Mouse (Mus musculus): Measurements from ENCODE around the gene Hpse2. TPM values are rescaled to one million over a fixed set of nuclear protein-coding genes. Genes with fewer than 3 reads are reported as not detected.

Gene Hpse2
- polyA plus RNA-seq (2012; rRNA removed), result 0.77 and 0.94 TPM in 2 replicates

DNA sequence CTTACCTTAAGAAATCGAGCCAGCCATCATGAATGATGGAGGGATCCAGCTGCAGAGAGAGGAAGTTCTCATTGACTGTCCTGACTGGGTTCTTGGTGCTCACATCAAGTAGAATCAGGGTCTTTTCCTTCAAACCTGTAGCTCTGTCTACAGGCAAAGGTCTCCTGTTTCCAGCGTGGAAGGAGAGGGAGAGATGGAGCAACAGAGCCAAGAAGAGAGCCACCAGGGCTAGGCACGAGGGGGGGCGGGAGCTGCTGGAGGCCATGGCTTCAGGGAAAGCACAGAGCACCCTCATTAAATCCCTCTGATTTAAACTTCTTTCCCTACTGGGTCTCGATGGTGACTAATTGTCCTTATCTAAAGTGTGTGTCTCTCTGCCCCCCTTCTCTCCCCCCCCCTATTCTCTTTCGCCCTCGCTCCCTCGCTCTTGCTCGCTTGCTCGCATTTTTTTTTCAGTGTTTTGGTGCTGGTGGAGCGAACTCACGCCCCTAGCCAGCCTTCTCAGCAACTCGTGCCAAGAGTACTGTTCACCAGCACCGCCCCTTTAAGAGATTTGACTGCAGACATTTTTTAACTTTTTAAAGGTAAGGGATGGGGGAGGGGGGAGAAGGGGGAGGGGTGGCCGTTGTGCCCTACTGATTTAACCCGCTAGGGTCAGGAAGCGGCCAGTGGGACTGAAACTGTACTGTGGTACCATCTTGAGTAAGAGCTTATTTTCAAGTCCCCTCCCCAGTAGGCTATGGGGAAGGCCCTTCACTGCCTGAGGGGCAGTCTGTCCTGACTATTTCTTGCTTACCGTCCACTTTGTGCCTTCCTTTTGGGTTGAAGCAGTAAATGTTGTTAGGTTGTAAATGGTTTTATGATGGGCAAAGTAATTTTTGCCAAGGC lies at the start of gene Hpse2:
Hpse2 (minus strand) TSS at position 339 of the 888 bp plus-strand sequence.
- 6% methylated on average over 18 of the region's 18 CpGs for whole genome bisulfite sequencing
- Histone ChIP-seq H3K4me1 (ENCODE audit: control insufficient read depth, insufficient read depth, low read length) (no peaks in the 10 kb centered on the region), H3K4me3 (replicated peaks; ENCODE audit: extremely low read depth, low read depth, low read length) (no peak within 1 kb of the TSS)
- TF ChIP-seq CTCF (IDR thresholded peaks at IDR 0.05; ENCODE audit: insufficient read depth, low read length), result no peak
- no peak for TF ChIP-seq POLR2A (IDR thresholded peaks at IDR 0.05; ENCODE audit: borderline replicate concordance, extremely low read depth, low read depth, low read length)
- DNase-seq, result no peak

DNA sequence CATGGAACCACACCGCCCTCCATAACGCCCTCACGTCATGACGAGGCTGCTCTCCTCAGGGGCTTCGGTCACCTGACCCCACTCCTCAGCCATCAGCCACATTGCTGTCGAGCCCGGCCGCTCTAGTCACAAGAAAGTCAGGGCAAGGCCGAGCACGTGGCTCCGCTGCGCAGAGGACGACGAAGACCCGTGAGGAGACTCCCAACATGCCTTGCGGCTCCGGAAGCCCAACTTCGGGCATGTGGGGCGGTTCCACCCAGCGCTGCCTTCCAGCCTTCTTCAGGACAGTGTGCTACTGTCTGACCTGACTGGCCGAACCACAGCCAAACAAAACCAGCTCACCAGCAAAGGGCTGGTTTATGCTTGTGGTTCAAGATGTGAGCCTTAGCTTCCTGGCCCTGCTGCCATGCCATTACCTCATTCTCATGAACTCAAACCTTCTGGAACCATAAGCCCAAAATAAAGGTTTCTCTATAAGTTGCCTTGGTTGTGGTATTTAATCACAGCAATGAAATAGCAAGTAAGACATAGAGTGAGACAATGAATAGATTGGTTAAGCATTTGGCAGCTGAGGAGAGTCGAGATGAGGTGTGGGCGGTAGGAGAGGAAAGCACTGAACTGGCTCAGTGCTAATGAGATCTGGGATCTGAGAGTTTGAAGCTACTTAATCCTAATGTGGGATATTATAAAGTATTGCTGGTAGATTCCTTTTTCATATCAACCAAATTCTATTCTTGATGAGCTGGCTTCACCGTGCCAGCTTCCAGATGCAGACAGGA lies 39.5 kb upstream of the Hpse2 start:
- no peak for TF ChIP-seq POLR2A (IDR thresholded peaks at IDR 0.05; ENCODE audit: borderline replicate concordance, extremely low read depth, low read depth, low read length)
- no peak for TF ChIP-seq CTCF (IDR thresholded peaks at IDR 0.05; ENCODE audit: insufficient read depth, low read length)
- H3K4me3 ChIP-seq (replicated peaks; ENCODE audit: extremely low read depth, low read depth, low read length), result no peak overlapping the region
- DNase-seq, result no peak
- no peaks in the 10 kb centered on the region for H3K4me1 ChIP-seq (ENCODE audit: control insufficient read depth, insufficient read depth, low read length)
- 84% methylated on average over 24 of the region's 24 CpGs for WGBS

DNA sequence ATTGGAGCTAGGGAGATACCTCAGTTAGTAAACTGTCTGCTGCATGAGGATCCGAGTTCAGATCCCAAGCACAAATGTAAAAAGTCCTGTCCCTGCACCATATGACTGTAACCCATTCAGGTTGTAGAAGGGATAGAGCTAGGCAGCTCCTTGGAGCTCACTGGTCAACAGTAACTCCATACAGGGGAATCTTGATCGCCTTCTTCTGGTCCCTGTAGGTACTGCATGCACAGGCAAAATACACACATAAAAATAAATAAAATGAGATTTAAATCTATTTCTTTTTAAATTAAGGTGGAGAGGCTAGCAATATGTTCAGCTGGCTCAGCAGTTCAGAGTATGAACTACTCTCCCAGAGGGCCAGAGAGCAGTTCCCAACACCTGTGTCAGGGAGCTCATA lies 35.9 kb upstream of the Hpse2 start:
- no peak overlapping the region for H3K4me3 ChIP-seq (replicated peaks; ENCODE audit: extremely low read depth, low read depth, low read length)
- TF ChIP-seq POLR2A (IDR thresholded peaks at IDR 0.05; ENCODE audit: borderline replicate concordance, extremely low read depth, low read depth, low read length) (no peak), CTCF (IDR thresholded peaks at IDR 0.05; ENCODE audit: insufficient read depth, low read length) (no peak)
- no peak for DNase-seq
- WGBS, result 72% methylated on average over 2 of the region's 2 CpGs
- no peaks in the 10 kb centered on the region for H3K4me1 ChIP-seq (ENCODE audit: control insufficient read depth, insufficient read depth, low read length)

DNA sequence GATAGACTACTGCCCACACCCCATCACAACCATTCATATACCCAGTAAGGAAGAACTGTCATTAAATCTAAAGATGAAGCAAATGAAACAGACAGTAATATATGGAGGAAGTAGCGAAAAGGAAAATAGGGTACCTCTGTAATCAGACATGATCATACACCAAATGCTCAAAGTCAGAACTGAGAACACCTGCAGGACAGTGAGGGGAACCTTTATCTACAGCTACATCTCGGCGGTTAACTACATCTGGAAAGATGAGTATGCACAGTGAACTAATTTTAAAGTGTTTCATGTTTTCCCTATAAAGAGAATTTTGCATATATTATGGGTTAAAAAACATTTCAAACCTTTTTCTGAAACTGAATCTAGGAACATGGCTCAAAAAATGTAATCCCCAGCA lies 32.4 kb upstream of the Hpse2 start:
- no peak for DNase-seq
- no peaks in the 10 kb centered on the region for H3K4me1 ChIP-seq (ENCODE audit: control insufficient read depth, insufficient read depth, low read length)
- TF ChIP-seq POLR2A (IDR thresholded peaks at IDR 0.05; ENCODE audit: borderline replicate concordance, extremely low read depth, low read depth, low read length) (no peak), CTCF (IDR thresholded peaks at IDR 0.05; ENCODE audit: insufficient read depth, low read length) (no peak)
- H3K4me3 ChIP-seq (replicated peaks; ENCODE audit: extremely low read depth, low read depth, low read length), result no peak overlapping the region
- 77% methylated on average over 3 of the region's 3 CpGs for WGBS

DNA sequence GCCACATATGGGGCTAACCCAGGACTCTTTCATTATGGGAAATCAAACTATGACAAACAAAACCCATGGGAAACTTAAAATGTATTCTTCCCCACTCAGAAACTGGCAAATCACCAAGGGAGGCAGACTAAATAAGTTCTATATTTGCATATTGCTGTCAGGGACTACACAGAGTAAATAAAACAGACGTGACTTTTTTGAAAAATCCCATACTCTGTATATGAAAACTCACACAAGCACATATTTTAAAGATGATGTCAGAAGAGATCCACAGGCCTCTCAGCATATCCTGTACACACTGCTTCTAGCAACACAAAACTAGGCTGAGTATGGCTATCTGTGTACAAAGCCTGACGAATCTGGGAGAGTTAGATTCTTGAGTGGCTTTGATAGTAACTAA lies 27.4 kb upstream of the Hpse2 start:
- WGBS, result 51% methylated on average over 2 of the region's 2 CpGs
- Histone ChIP-seq H3K4me1 (ENCODE audit: control insufficient read depth, insufficient read depth, low read length) (no peaks in the 10 kb centered on the region), H3K4me3 (replicated peaks; ENCODE audit: extremely low read depth, low read depth, low read length) (no peak overlapping the region)
- no peak for DNase-seq
- TF ChIP-seq POLR2A (IDR thresholded peaks at IDR 0.05; ENCODE audit: borderline replicate concordance, extremely low read depth, low read depth, low read length) (no peak), CTCF (IDR thresholded peaks at IDR 0.05; ENCODE audit: insufficient read depth, low read length) (no peak)

DNA sequence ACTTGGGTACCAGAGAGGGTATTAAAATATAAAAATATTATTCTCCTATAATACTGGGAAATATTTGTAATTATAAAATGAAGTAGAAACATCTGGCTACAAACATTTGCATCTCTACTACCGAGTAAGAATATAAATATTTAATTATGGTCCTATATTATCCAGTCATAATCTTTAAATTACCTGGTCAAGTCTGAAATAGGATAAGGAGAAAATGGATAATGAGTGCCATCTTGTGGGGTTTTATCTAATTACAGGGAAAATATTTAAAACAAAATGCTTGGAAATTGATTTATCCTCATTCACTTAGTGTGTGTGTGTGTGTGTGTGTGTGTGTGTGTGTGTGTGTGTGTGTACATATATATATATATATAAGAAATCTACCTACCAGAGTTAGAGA lies 19.0 kb upstream of the Hpse2 start:
- H3K4me1 ChIP-seq (ENCODE audit: control insufficient read depth, insufficient read depth, low read length), result no peaks in the 10 kb centered on the region
- 16% methylated on average over 1 of the region's 1 CpGs for WGBS
- H3K4me3 ChIP-seq (replicated peaks; ENCODE audit: extremely low read depth, low read depth, low read length), result no peak overlapping the region
- DNase-seq, result no peak
- no peak for TF ChIP-seq CTCF (IDR thresholded peaks at IDR 0.05; ENCODE audit: insufficient read depth, low read length)
- no peak for TF ChIP-seq POLR2A (IDR thresholded peaks at IDR 0.05; ENCODE audit: borderline replicate concordance, extremely low read depth, low read depth, low read length)

DNA sequence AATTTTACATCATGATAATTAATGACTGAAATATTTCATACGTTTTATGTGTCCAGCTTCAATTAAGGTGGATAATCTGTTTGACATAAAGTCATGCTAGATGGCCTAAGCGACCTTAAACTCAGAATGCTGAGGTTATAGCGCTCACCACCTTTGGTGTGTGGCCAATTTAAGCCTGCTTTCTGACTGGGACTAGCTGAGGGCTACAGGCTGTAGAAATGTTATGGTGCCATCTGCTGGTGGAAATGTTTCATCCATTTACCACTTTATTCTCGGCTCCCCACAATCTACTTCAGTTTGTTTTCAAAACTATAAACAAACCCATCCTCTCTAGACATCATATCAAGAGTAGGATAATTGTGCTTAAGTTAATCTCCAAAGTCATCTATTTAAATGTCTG lies 8.2 kb upstream of the Hpse2 start:
- TF ChIP-seq POLR2A (IDR thresholded peaks at IDR 0.05; ENCODE audit: borderline replicate concordance, extremely low read depth, low read depth, low read length) (no peak), CTCF (IDR thresholded peaks at IDR 0.05; ENCODE audit: insufficient read depth, low read length) (peak; percentile 24; the same call in 1 of the 2 replicates)
- Histone ChIP-seq H3K4me1 (ENCODE audit: control insufficient read depth, insufficient read depth, low read length) (no peaks in the 10 kb centered on the region), H3K4me3 (replicated peaks; ENCODE audit: extremely low read depth, low read depth, low read length) (no peak overlapping the region)
- WGBS, result 4% methylated on average over 4 of the region's 4 CpGs
- peak; percentile 11 for DNase-seq

DNA sequence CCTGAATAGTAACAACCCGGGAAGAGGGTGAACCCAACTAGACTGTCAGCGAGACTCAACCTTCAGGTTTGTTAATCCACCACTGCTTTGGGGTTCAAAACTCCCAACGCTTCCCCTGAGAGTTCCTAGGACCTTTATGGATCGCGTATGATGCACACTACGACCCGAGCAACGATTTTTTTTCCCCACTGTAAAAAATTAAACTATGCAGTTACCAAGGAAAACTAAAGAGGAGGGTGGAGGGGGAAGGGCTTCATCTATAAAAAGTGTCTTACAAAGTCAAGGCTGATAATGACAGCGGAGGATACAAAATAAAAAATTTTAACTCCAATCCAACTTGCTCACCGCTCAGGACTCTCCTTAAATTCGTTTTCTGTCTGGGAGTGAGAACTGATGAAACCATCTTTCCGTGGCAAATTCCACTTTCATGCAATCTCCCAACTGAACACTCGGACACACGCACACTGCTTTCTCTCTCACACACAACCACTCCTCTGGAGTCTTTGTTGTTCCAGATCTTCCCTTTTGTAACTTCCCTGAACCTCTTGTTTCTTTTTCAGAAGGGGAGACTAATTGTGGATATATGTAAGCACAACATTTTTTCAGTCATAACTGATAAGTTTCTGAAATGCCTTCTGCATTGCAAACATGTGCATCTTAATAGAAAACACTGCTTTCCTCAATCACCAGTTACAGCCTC lies 934 bp downstream of the Hpse2 start:
- WGBS, result 3% methylated on average over 14 of the region's 14 CpGs
- Histone ChIP-seq H3K4me1 (ENCODE audit: control insufficient read depth, insufficient read depth, low read length) (no peaks in the 10 kb centered on the region), H3K4me3 (replicated peaks; ENCODE audit: extremely low read depth, low read depth, low read length) (no peak overlapping the region)
- DNase-seq, result no peak
- TF ChIP-seq CTCF (IDR thresholded peaks at IDR 0.05; ENCODE audit: insufficient read depth, low read length), result no peak
- TF ChIP-seq POLR2A (IDR thresholded peaks at IDR 0.05; ENCODE audit: borderline replicate concordance, extremely low read depth, low read depth, low read length), result no peak
